Mouse (Mus musculus) intestine, postnatal 0 days (tissue): ENCODE measurements around the gene Bex4. TPM values are rescaled to one million over a fixed set of nuclear protein-coding genes. Genes with fewer than 3 reads are reported as not detected.
"Not testable (repeated sequence)": the region's sequence is repeated elsewhere in the genome, so short reads cannot be mapped to it uniquely, and the experiment has no call there.

Experiments
- ATAC-seq: fragments of 200-750 bp; cut with Nextera tagmentation; 2 replicates; pipeline ENCODE4 v1.8.0; 2017; ENCODE audit warnings: mild to moderate bottlenecking, moderate TSS enrichment, moderate library complexity
- H3K27ac ChIP-seq: fragments of 300-500 bp; sonication (generic); 2 replicates; pipeline ENCODE4 v1.5.1; 2014; ENCODE audit warnings: mild to moderate bottlenecking, low read depth, low read length, moderate library complexity
- H3K27me3 ChIP-seq: fragments of 300-500 bp; sonication (generic); replicated peaks from 2 replicates; pipeline ENCODE4 v1.6.1; 2014; ENCODE audit warnings: low read length, mixed read lengths; ENCODE audit not compliant: control insufficient read depth, insufficient read depth
- H3K36me3 ChIP-seq: fragments of 300-500 bp; sonication (generic); 2 replicates; pipeline ENCODE4 v1.6.1; 2014; ENCODE audit warnings: mild to moderate bottlenecking, moderate library complexity; ENCODE audit not compliant: control insufficient read depth, insufficient read depth
- H3K4me1 ChIP-seq: fragments of 300-500 bp; sonication (generic); replicated peaks from 2 replicates; pipeline ENCODE4 v1.6.1; 2014; ENCODE audit warnings: antibody characterized with exemption, low read length, mixed read lengths; ENCODE audit not compliant: control insufficient read depth, insufficient read depth
- H3K4me2 ChIP-seq: fragments of 300-500 bp; sonication (generic); replicated peaks from 2 replicates; pipeline ENCODE4 v1.6.1; 2014; ENCODE audit warnings: low read depth, mild to moderate bottlenecking, moderate library complexity
- H3K4me3 ChIP-seq: fragments of 300-500 bp; sonication (generic); 2 replicates; pipeline ENCODE4 v1.5.1; 2014; ENCODE audit warnings: low read depth, low read length
- H3K9ac ChIP-seq: fragments of 300-500 bp; sonication (generic); 2 replicates; pipeline ENCODE4 v1.6.1; 2014; ENCODE audit warnings: mild to moderate bottlenecking, low read depth, low read length
- H3K9me3 ChIP-seq: fragments of 300-500 bp; sonication (generic); 2 replicates; pipeline ENCODE4 v1.6.1; 2016; ENCODE audit warnings: mixed run types; ENCODE audit not compliant: control insufficient read depth
- CTCF ChIP-seq: sonication (generic); IDR thresholded peaks from 2 replicates; pipeline ENCODE4 v1.5.1; 2016; ENCODE audit warnings: low read depth, mild to moderate bottlenecking, control low read depth, antibody characterized with exemption, moderate library complexity
- WGBS: fragments of 180-500 bp; shearing (Covaris S2); extraction: QIAGEN DNeasy Blood & Tissue Kit; methylation state at CpG from one replicate; pipeline ENCODE4 v1.1.7; 2014; 5-methylcytosine and 5-hydroxymethylcytosine counted together
- polyA plus RNA-seq: library from polyadenylated mRNA; unstranded; fragments of >200 nt; fragmentation: Nextera tagmentation; extraction: Ambion mirVana; gene quantifications from 2 replicates; pipeline ENCODE4 v1.2.1, GENCODE M21; 2015

Gene Bex4
- polyA plus RNA-seq, 1 experiment from 2014 or later: 235 TPM

DNA sequence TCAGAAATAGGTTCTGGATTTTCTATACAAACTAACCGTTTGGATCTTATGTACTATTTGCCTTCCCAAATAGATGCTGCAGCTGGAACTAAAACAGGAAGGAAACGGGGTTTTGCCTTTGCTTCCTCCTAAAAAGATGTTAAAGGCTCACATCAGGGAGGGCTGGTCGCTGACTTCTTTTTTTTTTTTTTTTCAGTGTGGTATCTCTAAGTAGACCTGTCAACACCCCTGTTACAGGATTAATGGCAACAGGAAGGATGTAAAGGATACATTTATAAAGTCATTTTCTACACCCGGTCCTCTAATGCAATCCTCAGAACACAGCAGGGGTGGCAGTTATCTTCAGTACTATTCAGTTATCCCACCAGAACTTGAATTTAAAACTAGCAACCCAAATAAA is 23.8 kb upstream of the Bex4 start:
- Histone ChIP-seq H3K9ac (no peak overlapping the region), H3K4me1 (no peaks in the 10 kb centered on the region), H3K27ac (no peak overlapping the region), H3K27me3 (no peaks in the 10 kb centered on the region), H3K4me3 (no peak overlapping the region), H3K9me3 (no peaks in the 10 kb centered on the region), H3K36me3 (no peaks in the 10 kb centered on the region), H3K4me2 (no peak overlapping the region)
- 42% methylated on average over 4 of the region's 4 CpGs for WGBS
- no peak for TF ChIP-seq CTCF
- no peak for ATAC-seq

DNA sequence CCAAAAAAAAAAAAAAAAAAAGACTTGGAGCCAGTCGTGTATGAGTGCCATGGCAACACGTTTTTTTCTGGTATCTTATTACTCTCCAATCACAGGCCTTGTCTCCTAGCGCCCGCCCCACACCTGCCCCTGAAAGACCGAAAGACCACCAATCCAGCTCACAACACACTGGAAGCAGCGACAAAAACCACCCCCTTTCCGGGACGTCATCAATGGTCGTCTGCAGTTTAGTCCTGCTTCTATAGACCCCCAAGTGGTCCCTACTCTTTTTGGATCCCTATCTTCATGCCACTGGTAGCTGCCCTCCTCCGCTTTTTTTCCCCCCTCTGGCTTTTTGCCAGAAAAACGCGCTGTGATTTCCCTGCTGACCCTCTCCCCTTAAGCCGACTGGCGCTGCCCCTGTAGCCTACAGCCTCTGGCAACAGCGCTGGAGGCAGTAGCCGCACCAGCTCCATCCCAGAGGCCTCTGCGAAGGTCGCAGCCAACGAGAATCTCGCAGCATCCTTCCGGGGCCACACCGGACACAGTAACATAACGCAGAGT is 23.3 kb upstream of the Bex4 start:
- Histone ChIP-seq H3K4me1 (no peaks in the 10 kb centered on the region), H3K4me2 (peak overlapping the region; percentile 43), H3K36me3 (no peaks in the 10 kb centered on the region), H3K27ac (no peak overlapping the region), H3K9ac (no peak overlapping the region), H3K4me3 (peak overlapping the region; percentile 9; the same call in 1 of the 2 replicates), H3K27me3 (no peaks in the 10 kb centered on the region), H3K9me3 (no peaks in the 10 kb centered on the region)
- ATAC-seq: no peak
- TF ChIP-seq CTCF: no peak
- WGBS: 28% methylated on average over 23 of the region's 23 CpGs

DNA sequence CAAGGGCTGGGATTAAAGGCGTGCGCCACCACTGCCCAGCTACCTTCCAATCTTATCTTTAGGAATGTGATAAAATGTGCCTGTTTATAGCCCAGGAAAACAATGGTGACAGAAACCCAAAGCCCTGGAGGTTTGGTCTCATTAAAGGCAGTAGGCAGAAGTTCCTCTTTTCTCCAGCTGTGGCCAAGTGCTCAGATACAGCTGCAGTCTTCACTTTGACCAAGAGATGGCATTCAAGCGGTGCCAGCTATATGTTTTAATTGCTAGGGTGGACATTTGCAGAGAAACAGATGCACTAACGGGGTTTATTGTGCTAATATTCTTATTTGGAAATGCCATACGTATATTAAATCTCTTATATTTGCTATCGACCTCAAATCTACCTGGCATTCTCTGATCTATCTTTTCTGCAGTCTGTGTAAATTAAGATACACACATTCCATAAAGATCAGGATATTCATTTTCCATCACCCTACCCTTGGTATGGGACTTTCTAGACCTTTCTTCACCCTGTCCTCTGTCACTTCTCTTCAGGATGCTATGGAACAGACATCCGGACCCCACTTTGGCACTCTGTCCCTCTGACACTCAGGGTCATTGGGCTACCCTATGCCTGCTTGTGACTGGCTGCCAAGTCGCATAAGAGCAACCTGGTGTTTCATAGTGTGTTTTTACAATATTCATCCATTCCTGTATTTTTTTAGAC is 11.6 kb upstream of the Bex4 start:
- no peak overlapping the region for H3K9ac ChIP-seq
- H3K4me3 ChIP-seq: no peak overlapping the region
- no peak overlapping the region for H3K27ac ChIP-seq
- no peaks in the 10 kb centered on the region for H3K36me3 ChIP-seq
- H3K27me3 ChIP-seq: no peaks in the 10 kb centered on the region
- peak; percentile 57 for TF ChIP-seq CTCF
- ATAC-seq: no peak
- no peaks in the 10 kb centered on the region for H3K9me3 ChIP-seq
- 52% methylated on average over 8 of the region's 8 CpGs for WGBS
- H3K4me1 ChIP-seq: no peaks in the 10 kb centered on the region
- no peak overlapping the region for H3K4me2 ChIP-seq

DNA sequence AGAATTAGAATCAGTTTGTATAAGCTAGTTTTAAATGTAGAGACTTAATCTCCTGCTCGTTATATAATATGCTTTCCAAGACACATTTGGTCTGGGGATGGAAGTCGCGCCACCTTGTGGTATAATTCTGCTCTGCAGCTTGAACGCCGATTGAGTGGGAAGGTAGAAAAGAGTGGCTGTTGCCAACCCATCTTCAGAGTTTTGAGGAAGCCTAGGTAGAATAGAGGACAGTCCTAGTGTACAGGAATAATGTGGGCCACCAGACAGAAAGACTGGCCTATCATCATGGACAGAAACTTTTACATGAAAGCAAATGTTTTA is 11.1 kb upstream of the Bex4 start:
- Histone ChIP-seq H3K27me3 (no peaks in the 10 kb centered on the region), H3K9me3 (no peaks in the 10 kb centered on the region), H3K9ac (no peak overlapping the region), H3K4me1 (no peaks in the 10 kb centered on the region), H3K4me3 (no peak overlapping the region), H3K27ac (no peak overlapping the region), H3K4me2 (no peak overlapping the region), H3K36me3 (no peaks in the 10 kb centered on the region)
- WGBS: 18% methylated on average over 5 of the region's 5 CpGs
- TF ChIP-seq CTCF: peak; percentile 73
- no peak for ATAC-seq

DNA sequence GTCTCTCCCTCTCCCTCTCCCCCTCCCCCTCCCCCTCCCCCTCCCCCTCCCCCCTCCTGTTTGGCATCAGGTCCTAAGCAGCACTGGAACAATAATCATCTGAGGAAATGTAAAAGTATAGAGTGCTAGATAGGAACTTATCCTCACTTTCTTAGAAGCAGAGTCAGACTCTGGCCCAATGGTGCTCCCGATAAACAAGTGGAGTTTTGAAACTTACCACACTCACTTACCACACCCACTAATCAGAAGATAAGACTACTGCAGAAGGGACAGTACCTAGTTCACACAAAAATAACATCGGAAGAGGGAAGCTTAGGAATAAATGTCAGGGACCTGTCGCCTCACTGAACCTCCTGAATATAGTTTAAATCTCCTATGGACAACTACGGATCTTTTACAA is 3.2 kb upstream of the Bex4 start:
- 74% methylated on average over 4 of the region's 4 CpGs for WGBS
- TF ChIP-seq CTCF: no peak
- no peaks in the 10 kb centered on the region for H3K27me3 ChIP-seq
- H3K4me3 ChIP-seq: no peak overlapping the region
- no peak overlapping the region for H3K9ac ChIP-seq
- no peak for ATAC-seq
- H3K27ac ChIP-seq: no peak overlapping the region
- H3K4me2 ChIP-seq: no peak overlapping the region
- H3K4me1 ChIP-seq: no peaks in the 10 kb centered on the region
- no peaks in the 10 kb centered on the region for H3K9me3 ChIP-seq
- H3K36me3 ChIP-seq: no peaks in the 10 kb centered on the region

DNA sequence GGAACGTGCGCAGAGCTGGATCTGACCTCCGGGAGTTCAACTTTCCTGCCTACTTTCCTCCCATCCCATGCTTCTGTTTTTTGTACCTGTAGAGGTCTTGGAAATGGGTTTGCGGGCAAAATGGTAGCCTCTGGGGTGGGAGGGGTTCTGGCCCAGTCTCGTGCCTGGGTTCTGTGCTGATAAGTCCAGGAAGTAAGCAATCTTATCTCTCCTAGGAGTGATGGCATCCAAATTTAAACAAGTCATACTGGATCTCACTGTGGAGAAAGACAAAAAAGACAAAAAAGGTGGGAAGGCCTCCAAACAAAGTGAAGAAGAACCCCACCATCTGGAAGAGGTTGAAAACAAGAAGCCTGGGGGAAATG is 826 bp downstream of the Bex4 start:
- ATAC-seq, H3K9ac ChIP-seq, H3K36me3 ChIP-seq, H3K27ac ChIP-seq, H3K27me3 ChIP-seq, H3K4me1 ChIP-seq, H3K9me3 ChIP-seq: not testable (repeated sequence)
- H3K4me2 ChIP-seq: peak overlapping the region; percentile 58
- H3K4me3 ChIP-seq: peak overlapping the region; percentile 25
- WGBS: 38% methylated on average over 5 of the region's 5 CpGs

DNA sequence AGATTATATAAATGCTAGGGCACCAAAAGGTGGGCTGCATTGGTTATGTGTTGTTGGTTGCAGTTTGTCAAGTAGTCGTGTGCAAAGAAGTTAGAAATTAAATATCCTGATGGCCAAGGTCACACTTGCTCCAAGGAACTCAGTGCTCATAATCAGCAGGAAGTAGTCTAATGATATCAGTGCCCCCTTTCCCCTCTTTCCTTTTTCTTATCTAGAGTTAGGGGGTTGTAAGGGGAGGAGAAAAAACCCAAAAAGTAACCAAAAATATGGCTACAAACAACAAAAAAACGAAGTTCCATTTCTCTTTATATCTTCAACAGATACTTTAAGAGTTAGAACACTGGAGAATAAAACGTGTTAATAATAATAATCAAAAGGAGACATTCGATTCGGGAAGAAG is 2.6 kb downstream of the Bex4 start:
- Histone ChIP-seq H3K27ac (no peak overlapping the region), H3K4me2 (no peak overlapping the region), H3K36me3 (no peaks in the 10 kb centered on the region), H3K27me3 (no peaks in the 10 kb centered on the region), H3K4me1 (no peaks in the 10 kb centered on the region), H3K9ac (no peak overlapping the region), H3K4me3 (no peak overlapping the region), H3K9me3 (no peaks in the 10 kb centered on the region)
- WGBS: 75% methylated on average over 5 of the region's 5 CpGs
- no peak for ATAC-seq
- TF ChIP-seq CTCF: no peak
